Mouse (Mus musculus) common myeloid progenitor, adult 5-6 weeks (primary cell): ENCODE results near the gene C1qtnf9. TPM values are rescaled to one million over a fixed set of nuclear protein-coding genes. Genes with fewer than 3 reads are reported as not detected.
A peak's percentile ranks its signal among the peaks of the same experiment; 100 is the strongest.

Experiments used
- ATAC-seq: replicated peaks from 2 replicates; pipeline ENCODE4 v1.8.0; 2016; ENCODE audit warnings: low read depth, mild to moderate bottlenecking, moderate TSS enrichment, inconsistent platforms; ENCODE audit not compliant: poor library complexity, severe bottlenecking
- total RNA-seq: library from RNA; stranded (forward); fragments of 200-1000, 187-1606 nt; gene quantifications from 2 replicates; pipeline ENCODE4 v1.2.3, GENCODE M21; 2017

C1qtnf9 gene
- total RNA-seq = not detected in 2 replicates

GRCm38 (mm10) chr14:60767884-60768283 lies at the start of gene C1qtnf9:
C1qtnf9 (plus strand) TSS chr14:60768134.
- no peak for ATAC-seq

- no peak for ATAC-seq
These were observed 46.6 kb upstream of the C1qtnf9 start for GRCm38 (mm10) chr14:60721304-60721703.

GRCm38 (mm10) chr14:60721938-60722337 lies 46.0 kb upstream of the C1qtnf9 start:
- peak; percentile 55; the same call in 1 of the 2 replicates for ATAC-seq

- ATAC-seq = 0 out of 2 replicates have a peak, but pooled peaks have one; percentile 27
These were observed 41.8 kb upstream of the C1qtnf9 start for GRCm38 (mm10) chr14:60726091-60726490.

GRCm38 (mm10) chr14:60727130-60727529 lies 40.8 kb upstream of the C1qtnf9 start:
- 0 out of 2 replicates have a peak, but pooled peaks have one; percentile 41 for ATAC-seq

- ATAC-seq = no peak
These were observed 35.9 kb upstream of the C1qtnf9 start for GRCm38 (mm10) chr14:60732081-60732480.

- ATAC-seq = 0 out of 2 replicates have a peak, but pooled peaks have one; percentile 5
These were observed 35.1 kb upstream of the C1qtnf9 start for GRCm38 (mm10) chr14:60732787-60733186.

- ATAC-seq = no peak
These were observed 34.2 kb upstream of the C1qtnf9 start for GRCm38 (mm10) chr14:60733706-60734105.

GRCm38 (mm10) chr14:60735206-60735605 lies 32.7 kb upstream of the C1qtnf9 start:
- no peak for ATAC-seq

- peak; percentile 19; the same call in 1 of the 2 replicates for ATAC-seq
These were observed 31.9 kb upstream of the C1qtnf9 start for GRCm38 (mm10) chr14:60735848-60736547.

- peak; percentile 80 for ATAC-seq
These were observed 31.2 kb upstream of the C1qtnf9 start for GRCm38 (mm10) chr14:60736591-60737192.

- ATAC-seq = no peak
These were observed 30.7 kb upstream of the C1qtnf9 start for GRCm38 (mm10) chr14:60737202-60737611.

- ATAC-seq = peak; percentile 50
These were observed 29.4 kb upstream of the C1qtnf9 start for GRCm38 (mm10) chr14:60738434-60738938.

- ATAC-seq = no peak
These were observed 28.8 kb upstream of the C1qtnf9 start for GRCm38 (mm10) chr14:60739155-60739554.

- no peak for ATAC-seq
These were observed 28.3 kb upstream of the C1qtnf9 start for GRCm38 (mm10) chr14:60739616-60740015.

- ATAC-seq = no peak
These were observed 27.4 kb upstream of the C1qtnf9 start for GRCm38 (mm10) chr14:60740507-60740906.

GRCm38 (mm10) chr14:60741033-60741432 lies 26.9 kb upstream of the C1qtnf9 start:
- no peak for ATAC-seq

GRCm38 (mm10) chr14:60741490-60741981 lies 26.4 kb upstream of the C1qtnf9 start:
- ATAC-seq = peak; percentile 1; the same call in 1 of the 2 replicates

- ATAC-seq = no peak
These were observed 24.3 kb upstream of the C1qtnf9 start for GRCm38 (mm10) chr14:60743681-60744080.

GRCm38 (mm10) chr14:60745201-60745600 lies 22.7 kb upstream of the C1qtnf9 start:
- peak; percentile 48; the same call in 1 of the 2 replicates for ATAC-seq

- ATAC-seq = no peak
These were observed 21.8 kb upstream of the C1qtnf9 start for GRCm38 (mm10) chr14:60746141-60746540.
